Mouse (Mus musculus) retina, postnatal 7 days (tissue): ENCODE results near the gene Nup155.
"Not testable (repeated sequence)": the region's sequence is repeated elsewhere in the genome, so short reads cannot be mapped to it uniquely, and the experiment has no call there.

Experiments
- DNase-seq: peaks from one replicate; pipeline ENCODE4 v3.0.0-alpha.2; 2012; ENCODE audit warnings: low read depth, low spot score

The Nup155 gene

DNA sequence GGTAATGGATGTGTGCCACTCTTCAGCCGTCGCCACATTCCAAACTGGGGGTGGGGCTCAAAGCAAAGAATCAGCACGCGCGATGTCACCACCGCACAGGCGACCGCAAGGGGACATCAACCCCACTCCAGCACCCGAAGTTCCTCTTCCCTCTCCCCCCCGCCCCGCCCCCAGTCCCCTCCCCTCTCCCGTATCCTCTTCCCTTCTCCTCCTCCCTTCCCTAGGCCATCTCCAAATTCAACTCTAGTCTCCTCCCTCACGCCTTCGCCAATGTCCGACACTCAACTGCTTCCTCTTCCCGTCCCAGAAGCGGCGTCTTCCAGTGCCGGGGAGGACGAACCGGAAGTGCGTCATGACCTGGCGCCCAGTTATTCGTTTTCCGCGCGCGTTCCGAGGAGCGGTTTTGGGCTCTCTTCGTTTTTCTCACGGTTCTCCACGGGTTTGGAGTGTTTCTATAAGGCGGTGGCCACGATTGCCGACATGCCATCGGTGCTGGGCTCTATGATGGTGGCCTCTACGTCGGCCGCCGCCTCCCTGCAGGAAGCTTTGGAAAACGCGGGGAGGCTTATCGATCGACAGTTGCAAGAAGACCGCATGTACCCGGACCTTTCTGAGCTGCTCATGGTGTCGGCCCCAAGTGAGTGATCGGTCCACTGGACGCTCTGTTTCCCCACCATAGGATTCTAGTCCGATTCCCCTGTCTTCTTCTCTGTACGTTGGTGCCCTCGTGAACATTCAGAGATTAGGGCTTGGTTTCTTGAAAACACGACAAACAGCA is at the start of gene Nup155:
Gene Nup155 (plus strand): TSS at position 308 of the 778 bp plus-strand sequence.
- peak; percentile 89 for DNase-seq

DNA sequence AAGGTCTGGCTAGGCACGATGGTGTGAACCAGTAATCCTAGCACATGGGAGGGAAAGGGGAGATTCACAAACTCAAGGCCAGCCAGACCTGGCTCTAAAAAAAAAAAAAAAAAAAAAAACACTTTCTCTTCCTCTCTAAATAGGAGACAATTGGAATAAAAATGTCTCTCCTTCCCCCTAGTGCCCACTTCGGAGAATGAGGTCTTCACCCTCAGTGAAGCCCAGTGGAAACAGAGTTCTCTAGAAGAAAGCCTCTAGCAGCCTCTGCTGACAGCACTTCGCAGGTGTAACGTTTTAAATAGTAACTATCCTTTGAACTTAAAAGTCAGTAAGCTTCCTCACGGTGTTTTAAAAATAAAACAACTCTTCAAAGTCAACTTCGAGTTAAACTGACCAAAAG is 43.9 kb upstream of the Nup155 start:
- DNase-seq, result no peak

- DNase-seq, result not testable (repeated sequence)
These were observed 35.9 kb upstream of the Nup155 start for GRCm38 (mm10) chr15:8073159-8073558.

DNA sequence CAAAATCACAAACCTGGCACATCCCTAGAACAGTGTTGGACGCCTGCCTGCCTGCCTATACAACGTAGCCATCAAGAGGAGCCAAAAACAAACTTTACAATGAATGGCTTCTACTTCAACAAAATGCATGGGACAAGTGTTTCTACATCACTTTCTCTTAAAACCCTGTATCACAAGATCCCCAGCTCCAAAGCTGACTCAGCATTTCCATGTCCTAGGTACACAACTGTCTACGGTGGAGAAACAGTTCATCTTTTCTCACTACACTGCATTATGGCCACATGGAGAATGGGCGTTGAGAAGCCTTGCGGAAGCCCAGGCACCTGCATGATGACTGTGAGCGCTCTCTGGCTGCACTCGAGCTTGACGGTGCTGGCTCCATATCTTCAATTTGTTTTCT is 26.9 kb upstream of the Nup155 start:
- DNase-seq, result no peak

- no peak for DNase-seq
These were observed 21.8 kb upstream of the Nup155 start for GRCm38 (mm10) chr15:8087293-8087692.

DNA sequence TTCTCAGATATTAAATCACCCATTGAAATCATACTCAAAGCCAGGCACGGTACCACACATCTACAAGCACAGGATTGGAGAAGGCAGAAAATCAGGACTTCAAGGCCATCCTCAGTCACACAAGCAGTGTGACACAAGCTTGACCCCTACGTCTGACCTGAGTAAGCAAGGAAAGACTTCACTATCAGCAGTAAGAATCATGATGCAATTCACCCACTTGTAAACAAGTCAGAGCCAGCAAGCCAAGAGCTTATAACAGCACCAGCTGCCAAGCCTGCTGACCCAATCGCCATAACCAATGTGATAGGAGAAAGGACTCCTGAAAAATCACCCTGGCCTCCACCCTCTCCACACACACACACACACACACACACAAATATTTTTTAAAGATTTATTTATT is 20.4 kb upstream of the Nup155 start:
- no peak for DNase-seq

GRCm38 (mm10) chr15:8090685-8091084 is 18.4 kb upstream of the Nup155 start:
- DNase-seq, result no peak

- DNase-seq, result not testable (repeated sequence)
These were observed 16.4 kb upstream of the Nup155 start for GRCm38 (mm10) chr15:8092668-8093067.

GRCm38 (mm10) chr15:8097853-8098252 is 11.2 kb upstream of the Nup155 start:
- peak; percentile 53 for DNase-seq

DNA sequence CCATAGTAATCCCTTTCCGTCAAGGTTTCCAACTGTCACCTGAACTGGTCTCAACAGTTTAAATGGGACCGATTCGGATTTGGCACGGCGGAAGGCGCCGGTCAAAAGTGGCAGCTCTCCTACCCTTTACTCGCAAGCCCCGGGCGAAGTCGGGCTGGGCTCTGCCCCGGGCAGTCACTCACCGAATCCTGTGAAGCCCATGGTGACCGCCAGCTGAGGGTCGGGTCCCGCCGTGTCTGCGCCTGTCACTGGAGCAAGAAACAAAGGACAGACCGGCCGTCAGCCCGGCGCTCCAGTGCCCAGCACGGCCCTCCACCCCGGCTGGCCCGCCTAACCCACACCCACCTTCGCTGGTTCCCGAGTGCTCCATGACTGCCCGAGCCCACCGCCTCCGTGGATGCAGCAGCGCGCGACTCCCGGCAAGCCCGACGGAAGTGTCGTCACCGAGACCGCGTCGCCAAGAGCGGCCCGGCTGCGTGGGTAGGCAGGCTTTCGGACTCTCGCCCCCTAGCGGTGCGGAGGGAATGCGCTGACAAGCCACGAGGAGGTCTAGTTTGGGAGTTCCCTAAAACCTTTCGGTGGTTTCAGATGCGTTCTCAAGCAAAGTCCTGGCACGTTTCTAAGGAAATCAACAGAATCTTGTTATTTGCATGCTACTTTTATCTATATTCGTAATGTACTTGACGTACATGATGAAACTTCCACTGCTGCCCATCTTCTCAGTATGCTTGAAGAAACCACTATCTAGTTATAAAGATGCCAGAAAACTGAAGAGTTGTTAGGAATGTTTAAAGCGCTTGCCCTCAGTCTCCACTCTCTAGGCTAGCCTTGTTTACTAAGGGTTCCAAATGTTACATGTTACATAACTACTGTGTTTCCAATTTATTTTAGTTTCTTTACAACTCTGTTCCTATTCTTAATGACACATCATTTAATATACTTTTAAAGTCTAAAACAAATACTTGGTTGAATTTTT is 10.0 kb upstream of the Nup155 start, which contains the start of gene Wdr70:
Gene Wdr70 (minus strand): TSS at position 436 of the 976 bp plus-strand sequence.
- DNase-seq, result peak; percentile 93

DNA sequence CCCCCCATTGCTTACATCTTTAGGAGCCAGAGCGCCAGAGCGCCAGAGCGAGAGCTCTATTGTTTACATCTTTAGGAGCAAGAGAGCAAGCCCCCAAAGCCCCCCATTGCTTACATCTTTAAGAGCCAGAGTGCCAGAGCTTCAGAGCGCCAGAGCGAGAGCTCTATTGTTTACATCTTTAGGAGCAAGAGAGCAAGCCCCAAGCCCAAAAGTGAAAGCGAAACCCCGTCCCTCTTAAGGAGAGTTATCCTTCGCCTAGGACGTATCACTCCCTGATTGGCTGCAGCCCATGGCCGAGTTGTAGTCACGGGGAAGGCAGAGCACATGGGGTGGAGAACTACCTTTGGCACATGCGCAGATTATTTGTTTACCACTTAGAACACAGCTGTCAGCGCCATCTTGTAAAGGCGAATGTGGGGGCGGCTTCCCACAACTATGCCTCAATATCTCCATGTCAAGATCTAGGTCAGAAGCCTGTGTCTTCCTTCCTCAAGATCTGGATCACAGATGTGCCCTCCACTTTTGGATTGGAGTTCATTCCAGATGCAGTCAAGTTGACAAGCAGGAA is 7.0 kb upstream of the Nup155 start:
- not testable (repeated sequence) for DNase-seq

GRCm38 (mm10) chr15:8108360-8108965 is 610 bp upstream of the Nup155 start:
- DNase-seq, result no peak

DNA sequence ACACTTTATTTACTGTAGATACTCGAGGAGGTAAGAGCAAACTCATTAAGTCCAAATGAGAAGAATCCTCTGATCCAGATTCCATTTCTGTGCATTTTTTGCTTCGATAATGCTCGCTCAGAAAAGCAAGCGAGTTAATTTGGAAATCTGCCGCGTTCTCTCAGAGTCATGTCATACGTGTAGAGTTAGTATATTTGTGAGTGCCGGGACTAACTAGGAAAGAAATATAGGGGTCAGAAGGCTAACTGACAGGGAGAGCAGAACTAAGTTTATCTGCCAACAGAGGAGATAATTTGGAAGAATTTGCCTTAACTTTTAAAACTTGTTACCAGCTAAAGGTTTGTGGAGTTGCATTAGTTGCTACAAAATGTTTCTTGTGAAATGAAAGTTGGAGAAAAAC is 709 bp downstream of the Nup155 start:
- no peak for DNase-seq

DNA sequence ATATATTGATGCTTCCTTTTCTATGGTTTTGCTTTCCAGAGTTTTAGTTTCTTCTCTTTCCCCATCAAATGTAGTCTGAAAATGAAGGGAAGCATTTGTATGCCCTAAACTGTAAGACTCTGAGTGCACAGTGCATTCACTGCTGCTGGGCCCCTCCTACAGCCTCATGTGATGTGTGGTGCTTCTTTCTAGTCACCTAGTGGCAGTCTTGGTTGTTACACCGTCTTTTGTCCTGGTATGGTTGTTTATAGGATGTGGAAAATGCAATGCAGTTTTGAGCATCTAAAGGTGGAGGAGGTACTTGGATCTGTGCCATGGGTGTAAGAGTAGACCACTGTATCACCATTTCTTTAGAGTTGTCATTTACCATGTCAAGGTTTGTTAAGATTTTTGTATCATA is 20.2 kb downstream of the Nup155 start:
- DNase-seq, result no peak

DNA sequence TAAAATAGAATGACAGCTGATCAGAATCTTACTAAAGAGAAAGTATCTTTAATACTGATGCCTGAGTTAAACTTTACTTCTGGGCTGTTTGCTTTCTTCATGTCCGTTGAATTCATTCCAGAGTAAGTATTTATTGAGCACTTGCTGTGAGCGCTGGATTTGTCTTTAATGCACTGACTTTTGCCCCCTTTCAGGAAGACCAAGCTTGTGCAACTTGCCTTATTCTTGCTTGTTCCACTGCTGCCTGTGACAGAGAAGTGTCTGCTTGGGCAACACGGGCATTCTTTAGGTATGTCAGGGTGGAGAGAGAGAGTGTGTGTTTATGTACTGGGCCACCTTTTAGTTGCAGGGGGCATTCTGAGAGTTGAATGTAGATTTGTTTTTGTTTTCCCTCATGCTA is 22.2 kb downstream of the Nup155 start:
- no peak for DNase-seq

DNA sequence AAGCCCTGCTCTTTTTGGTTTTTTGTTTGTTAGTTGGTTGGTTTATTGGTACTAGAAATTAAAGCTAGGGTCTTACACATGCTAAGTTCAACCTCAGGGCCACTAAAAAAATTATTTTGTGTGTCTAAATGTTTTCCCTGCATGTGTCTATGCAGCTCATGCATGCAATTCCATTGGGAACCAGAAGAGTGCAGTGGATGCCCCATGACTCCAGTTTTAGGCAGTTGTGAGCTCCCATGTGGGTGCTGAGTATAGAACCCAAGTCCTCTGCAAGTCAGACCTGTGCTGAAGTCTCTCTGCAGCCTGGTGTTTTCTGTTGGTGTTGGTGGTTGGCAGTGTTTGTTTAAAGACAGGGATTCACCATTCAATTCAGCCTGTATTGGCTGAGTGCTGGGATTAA is 22.7 kb downstream of the Nup155 start:
- no peak for DNase-seq

GRCm38 (mm10) chr15:8135606-8136005 is 26.5 kb downstream of the Nup155 start:
- no peak for DNase-seq

GRCm38 (mm10) chr15:8161841-8162240 is 52.8 kb downstream of the Nup155 start:
- DNase-seq, result no peak

- DNase-seq, result peak; percentile 90
These were observed 59.7 kb downstream of the Nup155 start, which contains the start of gene Cplane1 for GRCm38 (mm10) chr15:8168591-8169265. TSS of gene Cplane1 (plus strand) at chr15:8169106.

DNA sequence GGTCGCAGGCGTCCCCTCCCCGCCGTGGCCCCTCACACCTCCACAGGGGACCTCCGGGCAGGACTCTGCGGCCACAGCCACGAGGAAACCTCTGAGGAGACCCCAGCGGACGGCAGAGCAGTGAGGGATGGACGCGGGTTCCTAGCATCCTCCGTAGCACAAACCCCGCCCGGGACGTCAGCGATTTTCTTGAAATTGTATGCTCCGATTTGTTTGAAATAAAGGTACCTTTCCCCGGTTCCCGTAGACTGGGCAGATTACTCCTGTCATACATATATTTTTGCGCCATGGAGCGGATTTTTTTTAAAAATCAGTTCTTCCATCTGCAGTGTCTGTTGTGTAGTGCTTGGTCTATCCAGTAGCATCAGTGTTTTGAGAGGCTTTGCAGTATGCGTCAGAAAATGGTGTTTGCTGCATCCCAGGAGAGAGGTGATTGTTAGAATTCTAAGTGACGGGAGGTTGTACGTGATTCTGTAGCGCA is 60.2 kb downstream of the Nup155 start:
- DNase-seq, result no peak

DNA sequence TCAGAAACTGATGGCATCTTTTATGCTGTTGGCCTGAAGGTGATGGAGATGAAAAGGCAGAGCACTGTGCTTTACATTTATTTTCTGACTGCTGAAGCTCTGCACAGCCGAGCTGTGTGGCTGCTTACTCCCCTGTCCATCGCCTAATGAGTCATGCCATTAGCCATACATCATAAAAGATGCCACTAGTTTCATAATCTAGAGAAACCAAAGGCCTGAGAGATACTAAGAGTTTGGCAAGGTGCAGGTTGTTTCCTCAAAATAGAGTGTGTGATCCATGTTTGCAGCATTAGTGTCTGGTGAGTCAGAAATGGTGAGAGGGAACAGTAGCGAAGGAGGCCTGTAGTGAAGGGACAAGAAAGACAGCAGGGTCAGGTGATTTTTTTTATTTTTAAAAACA is 80.5 kb downstream of the Nup155 start:
- DNase-seq, result no peak
